Mouse (Mus musculus) cerebellum, adult 9-10 months (tissue): ENCODE data around the gene Emcn.
A peak's percentile ranks its signal among the peaks of the same experiment; 100 is the strongest.

Source experiments
- DNase-seq: peaks from one replicate; pipeline ENCODE4 v3.0.0; 2022

The Emcn gene

GRCm38 (mm10) chr3:137415451-137416086 is 74.7 kb downstream of the Emcn start:
- DNase-seq: peak; percentile 78

GRCm38 (mm10) chr3:137418636-137419035 is 77.8 kb downstream of the Emcn start:
- peak; percentile 86 for DNase-seq

GRCm38 (mm10) chr3:137429516-137429915 is 88.6 kb downstream of the Emcn start:
- no peak for DNase-seq

- peak; percentile 97 for DNase-seq
These were observed 124.2 kb downstream of the Emcn start for GRCm38 (mm10) chr3:137464902-137465629.

GRCm38 (mm10) chr3:137465953-137466352 is 125.1 kb downstream of the Emcn start:
- DNase-seq: peak; percentile 51

- DNase-seq: peak; percentile 71
These were observed 125.9 kb downstream of the Emcn start for GRCm38 (mm10) chr3:137466766-137467165.

- DNase-seq: no peak
These were observed 126.5 kb downstream of the Emcn start for GRCm38 (mm10) chr3:137467386-137467785.

- DNase-seq: no peak
These were observed 131.3 kb downstream of the Emcn start for GRCm38 (mm10) chr3:137472145-137472544.

- no peak for DNase-seq
These were observed 139.0 kb downstream of the Emcn start for GRCm38 (mm10) chr3:137479761-137480339.

GRCm38 (mm10) chr3:137481157-137481556 is 140.3 kb downstream of the Emcn start:
- no peak for DNase-seq
